Mouse (Mus musculus) fat pad, adult 2 months (tissue): ENCODE results near the gene Zfp867.
A peak's percentile ranks its signal among the peaks of the same experiment; 100 is the strongest.

Experiments
- DNase-seq: peaks from one replicate; pipeline ENCODE4 v3.0.0-alpha.2; 2011; ENCODE audit warnings: low read depth, low spot score; ENCODE audit errors: extremely low read depth

Gene Zfp867

GRCm38 (mm10) chr11:59460459-59460858, 11.8 kb downstream of the Zfp867 start:
- no peak for DNase-seq

DNA sequence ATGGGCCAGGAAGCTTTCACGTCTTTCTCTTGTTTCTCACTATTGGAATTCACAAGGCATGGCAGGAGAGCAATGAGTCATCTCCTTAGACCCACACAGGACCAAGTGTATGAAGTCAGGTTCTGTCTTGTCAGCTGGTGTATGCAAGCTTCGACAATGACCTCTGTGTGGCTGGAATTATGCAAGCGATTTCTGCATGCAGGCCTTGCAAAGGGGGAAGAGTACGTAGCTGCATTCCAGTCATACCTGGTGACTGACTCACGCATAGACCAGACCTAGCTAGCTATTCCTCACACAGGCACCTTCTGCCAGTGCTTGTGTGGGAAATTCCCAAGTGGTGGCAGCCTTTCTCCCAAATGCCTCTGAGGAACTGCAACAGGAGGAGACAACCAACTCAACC, 13.3 kb downstream of the Zfp867 start:
- peak; percentile 99 for DNase-seq

GRCm38 (mm10) chr11:59456891-59457290, 15.4 kb downstream of the Zfp867 start:
- DNase-seq: no peak

- no peak for DNase-seq
Measured at GRCm38 (mm10) chr11:59456346-59456745, 15.9 kb downstream of the Zfp867 start.

DNA sequence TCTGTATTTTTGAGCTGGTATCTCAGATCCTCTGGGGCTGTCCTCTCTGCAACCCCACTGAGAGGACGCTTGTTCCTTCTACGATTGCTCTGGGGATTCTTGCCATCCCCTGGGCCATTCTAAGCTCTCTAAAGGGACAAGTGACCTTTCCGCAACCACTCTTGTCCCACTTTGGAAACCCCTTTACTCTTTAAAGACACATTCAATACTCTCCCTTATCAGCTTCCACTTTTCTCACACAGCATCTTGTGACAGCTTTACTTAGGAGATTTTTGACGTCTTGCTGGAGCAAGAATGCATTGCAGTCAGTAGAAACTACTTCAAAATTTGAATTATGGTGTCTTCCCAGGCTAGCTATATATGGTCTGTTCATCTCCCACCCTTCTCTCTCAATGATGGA, 21.2 kb downstream of the Zfp867 start, which contains the start of gene Snap47:
Gene Snap47, minus strand, starts transcription at position 101 of the 400 bp plus-strand sequence.
- DNase-seq: no peak

DNA sequence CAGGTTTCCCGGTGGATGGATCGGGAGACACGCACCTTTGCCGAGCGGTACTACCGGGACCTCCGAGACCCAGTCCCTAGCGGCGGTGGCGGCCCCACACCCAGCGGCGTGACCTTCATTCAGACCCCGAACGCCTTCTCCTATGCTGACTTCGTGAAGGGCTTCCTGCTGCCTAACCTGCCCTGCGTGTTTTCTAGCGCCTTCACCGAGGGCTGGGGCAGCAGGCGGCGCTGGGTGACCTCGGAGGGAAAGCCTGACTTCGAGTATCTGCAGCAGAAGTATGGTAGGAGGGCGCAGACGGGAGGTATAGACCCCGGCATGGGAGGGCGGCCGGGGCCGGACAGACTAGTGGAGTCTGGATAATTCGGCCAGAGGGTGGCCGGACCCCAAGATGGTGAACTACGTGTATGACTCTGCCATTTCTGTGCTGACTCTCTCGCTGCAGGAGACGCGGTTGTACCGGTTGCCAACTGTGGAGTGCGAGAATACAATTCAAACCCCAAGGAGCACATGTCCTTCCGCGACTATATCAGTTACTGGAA, 22.0 kb downstream of the Zfp867 start:
- no peak for DNase-seq

DNA sequence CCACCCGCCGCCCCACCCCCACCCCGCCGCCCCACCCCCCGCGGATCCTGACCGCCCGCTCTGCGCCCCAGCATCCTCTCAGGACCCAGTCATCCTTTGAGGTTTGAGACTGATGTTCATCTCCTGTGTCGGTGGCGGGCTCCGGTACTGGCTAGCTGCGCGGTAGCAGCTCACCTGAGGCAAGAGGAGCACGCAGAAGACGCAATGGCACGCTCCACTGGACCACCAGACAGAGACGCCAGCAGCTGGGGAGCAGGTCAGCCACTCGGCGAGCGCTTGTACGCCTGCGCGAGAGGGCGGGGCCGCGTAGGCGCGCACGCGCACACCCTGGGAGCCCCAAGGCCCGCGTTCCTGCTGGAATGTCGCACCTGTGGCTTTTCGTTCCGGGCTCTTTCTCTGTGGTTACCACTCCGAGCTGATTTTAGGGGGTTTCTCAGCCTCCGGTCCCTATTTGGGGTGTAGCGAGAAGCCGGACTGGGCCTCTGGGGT, 22.5 kb downstream of the Zfp867 start, which contains the start of gene Jmjd4:
Gene Jmjd4, plus strand, starts transcription at position 305 of the 489 bp plus-strand sequence.
- no peak for DNase-seq

DNA sequence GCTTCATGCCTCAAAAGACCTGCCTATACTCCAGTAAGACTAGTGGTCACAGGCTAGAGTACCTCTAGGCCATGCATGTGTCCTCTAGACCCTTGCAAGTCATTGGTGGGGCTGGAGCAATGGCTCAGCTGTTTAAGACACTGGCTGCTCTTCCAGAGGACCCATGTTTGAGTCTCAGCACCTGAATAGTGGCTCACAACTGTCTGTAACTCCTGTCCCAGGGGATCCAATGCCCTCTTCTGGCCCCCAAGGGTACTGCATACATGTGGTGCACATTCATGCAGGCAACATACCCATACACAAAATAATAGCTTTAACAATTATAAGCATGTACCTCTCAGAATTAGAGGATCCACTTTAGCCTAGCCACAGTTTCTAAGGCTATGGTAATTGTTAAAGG, 29.2 kb downstream of the Zfp867 start:
- DNase-seq: no peak

DNA sequence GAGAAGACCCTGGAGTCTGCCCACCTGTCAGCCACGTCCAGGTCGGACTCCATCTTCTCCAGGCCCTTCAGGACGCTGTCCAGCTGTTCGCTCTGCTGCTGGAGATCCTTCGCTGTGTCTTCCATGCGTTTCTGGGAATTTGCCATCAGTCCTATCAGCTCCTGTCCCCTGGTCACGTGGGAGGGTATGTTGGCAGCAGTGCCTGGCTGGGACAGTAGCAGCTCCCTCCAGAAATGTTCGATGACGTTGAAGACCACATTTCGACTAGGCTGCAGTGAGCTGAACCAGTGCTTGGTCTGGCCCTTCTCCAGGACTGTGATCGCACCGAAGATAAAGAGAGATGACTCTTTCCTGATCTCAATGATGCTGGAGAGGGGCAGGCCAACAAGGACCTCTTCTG, 34.3 kb downstream of the Zfp867 start:
- DNase-seq: no peak

GRCm38 (mm10) chr11:59432261-59432660, 40.0 kb downstream of the Zfp867 start:
- DNase-seq: no peak

DNA sequence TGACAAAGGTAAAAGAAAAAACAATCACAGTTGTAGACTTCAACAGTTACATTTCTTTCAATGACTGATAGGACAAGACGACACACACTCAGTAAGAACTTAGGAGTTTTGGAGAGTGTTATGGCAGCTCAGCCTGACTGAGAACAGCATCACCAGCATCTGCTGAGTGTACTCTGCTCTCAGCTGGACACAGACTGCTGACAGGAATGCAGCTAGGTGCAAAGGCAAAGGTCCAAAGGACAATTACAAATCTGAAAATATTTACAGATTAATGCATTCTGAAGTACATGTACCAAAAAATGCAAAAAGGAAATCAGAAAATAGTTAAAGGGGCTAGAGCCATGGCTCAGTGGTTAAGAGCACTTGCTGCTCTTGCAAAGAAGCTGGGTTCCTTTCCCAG, 42.3 kb downstream of the Zfp867 start:
- DNase-seq: no peak

- DNase-seq: no peak
Measured at GRCm38 (mm10) chr11:59428057-59428660, 44.1 kb downstream of the Zfp867 start.

DNA sequence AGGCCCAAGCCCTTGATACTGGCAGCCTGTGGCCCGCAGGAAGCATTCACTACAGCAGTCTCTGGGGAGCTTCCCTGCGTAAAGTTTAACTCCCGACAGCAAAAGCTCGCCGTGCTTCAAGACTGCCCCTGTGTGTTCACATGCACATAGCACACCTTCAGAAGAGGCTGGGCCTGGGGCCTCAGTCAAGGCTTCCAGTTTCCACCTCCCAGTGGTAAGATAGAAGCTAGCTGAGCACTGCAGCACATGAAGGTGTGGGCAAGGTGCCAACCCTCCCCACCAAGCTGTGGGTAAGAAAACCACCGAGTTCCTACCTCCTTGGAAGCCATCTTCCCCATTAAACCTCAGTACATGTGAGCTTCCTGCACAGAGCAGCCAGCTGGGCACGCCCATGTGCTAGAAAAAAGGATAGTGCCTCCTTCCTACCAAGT, 46.6 kb downstream of the Zfp867 start:
- DNase-seq: no peak

- no peak for DNase-seq
Measured at GRCm38 (mm10) chr11:59423010-59423588, 49.2 kb downstream of the Zfp867 start.

DNA sequence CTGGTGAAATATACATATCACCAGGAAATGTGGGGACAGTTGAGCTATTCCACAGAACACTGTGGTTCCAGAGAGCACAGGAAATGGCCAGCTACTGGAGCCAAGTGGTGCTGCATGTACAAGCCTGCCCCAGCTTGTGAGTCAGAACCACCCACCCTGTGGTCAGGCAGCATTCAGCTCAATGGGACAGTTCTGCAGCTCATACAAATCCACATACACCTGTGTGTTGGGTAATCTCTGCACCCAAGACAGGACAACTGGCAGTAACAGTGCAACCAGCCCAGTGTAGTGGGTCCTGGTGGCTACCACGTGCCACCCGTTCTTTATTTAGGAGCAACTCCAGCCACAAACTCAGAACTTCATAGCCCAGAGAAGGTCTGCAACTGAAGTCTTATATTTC, 50.3 kb downstream of the Zfp867 start:
- DNase-seq: peak; percentile 52

GRCm38 (mm10) chr11:59421436-59421835, 50.8 kb downstream of the Zfp867 start:
- DNase-seq: no peak

- no peak for DNase-seq
Measured at GRCm38 (mm10) chr11:59418708-59419107, 53.6 kb downstream of the Zfp867 start.

- no peak for DNase-seq
Measured at GRCm38 (mm10) chr11:59412999-59413863, 59.0 kb downstream of the Zfp867 start.

- DNase-seq: no peak
Measured at GRCm38 (mm10) chr11:59412058-59412457, 60.2 kb downstream of the Zfp867 start.
